Mouse (Mus musculus): ENCODE results near the gene Xxylt1.

DNA sequence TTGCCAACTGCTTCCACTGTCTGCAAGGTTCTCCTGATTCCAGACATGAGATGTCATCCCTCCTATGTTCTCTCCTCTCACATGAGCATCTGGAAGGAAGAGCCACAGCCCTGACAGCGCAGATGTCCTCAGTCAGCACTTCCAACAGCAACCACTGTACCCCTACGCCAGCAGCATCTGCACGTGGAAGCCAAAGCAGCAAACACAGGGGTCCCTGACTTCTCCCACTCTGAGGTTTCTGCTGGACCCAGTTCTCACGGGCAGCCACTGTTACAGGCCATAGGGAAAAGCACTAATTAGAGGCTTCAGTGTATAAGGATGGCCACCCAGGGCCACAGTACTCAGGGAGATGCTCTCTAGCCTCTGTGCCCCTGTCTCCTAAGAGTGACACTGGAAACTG, 98.0 kb downstream of the Xxylt1 start:
- TF ChIP-seq CTCF (IDR thresholded peaks at IDR 0.05; ENCODE audit: control insufficient read depth, insufficient read depth, low read length) (no peak), POLR2A (IDR thresholded peaks at IDR 0.05; ENCODE audit: borderline replicate concordance, control insufficient read depth, low read depth, low read length) (no peak)
